In the genomic region with DNA sequence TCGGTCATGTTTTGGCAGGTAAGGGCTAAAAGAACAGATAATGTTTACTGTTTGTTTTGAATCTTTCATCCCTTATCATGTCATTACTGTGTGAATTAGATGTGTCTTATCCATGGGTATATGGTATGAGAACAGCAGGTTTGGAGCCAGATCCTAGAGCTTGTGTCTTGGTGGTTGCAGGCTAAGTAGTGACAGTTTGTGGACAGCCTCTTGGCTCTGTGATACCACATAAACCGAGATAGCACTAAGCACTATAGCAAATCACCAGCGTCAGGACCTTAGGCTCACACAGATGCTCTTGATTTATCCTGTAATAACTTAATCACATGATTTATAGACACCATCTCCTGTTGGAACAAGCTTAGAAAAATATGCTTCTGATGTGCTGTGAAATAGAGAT, we compare ENCODE assay signal across 26 mouse cellular contexts.
"Had no signal": no experiment of that assay in that cellular context is flagged by ENCODE, and none has a peak within 500 bp of the region (broad histone marks: within the 10 kb centered on the region; RNA-seq: fewer than 3 reads in every experiment).

No protein-coding gene starts in this region.

- H3K9me3 ChIP-seq: embryonic facial prominence, embryonic 10.5 days; embryonic facial prominence, embryonic 12.5 days; embryonic facial prominence, embryonic 13.5 days; embryonic facial prominence, embryonic 15.5 days; forebrain, embryonic 10.5 days; forebrain, embryonic 12.5 days; forebrain, embryonic 13.5 days; forebrain, embryonic 15.5 days had no signal

- ATAC-seq: forebrain, embryonic 14.5 days; forebrain, embryonic 15.5 days had no signal

- H3K4me1 ChIP-seq: embryonic facial prominence, embryonic 12.5 days; embryonic facial prominence, embryonic 15.5 days; forebrain, embryonic 13.5 days; forebrain, embryonic 15.5 days had no signal

- H3K36me3 ChIP-seq: embryonic facial prominence, embryonic 10.5 days; embryonic facial prominence, embryonic 12.5 days; embryonic facial prominence, embryonic 13.5 days; embryonic facial prominence, embryonic 15.5 days; forebrain, embryonic 10.5 days; forebrain, embryonic 12.5 days; forebrain, embryonic 15.5 days had no signal

- DNase-seq: cerebellum, adult 18-20 months; cerebellum, adult 2 months; cerebellum, adult 8-10 months; cerebellum, adult 9-10 months; cerebellum, adult 9-11 months; cerebellum, postnatal 25 days; cerebellum, postnatal 36 days; embryo, embryonic 11 days; forebrain, postnatal 0 days; gastrocnemius, adult 2 months; gastrocnemius, postnatal 10 days; gastrocnemius, postnatal 14 days; gastrocnemius, postnatal 25 days; gastrocnemius, postnatal 36 days; heart, adult 11 months; heart, adult 18-20 months had no signal

- H3K27ac ChIP-seq: embryonic facial prominence, embryonic 10.5 days; embryonic facial prominence, embryonic 12.5 days; embryonic facial prominence, embryonic 13.5 days; embryonic facial prominence, embryonic 15.5 days; forebrain, embryonic 10.5 days; forebrain, embryonic 12.5 days; forebrain, embryonic 13.5 days; forebrain, embryonic 15.5 days; gastrocnemius, adult 2 months had no signal

- H3K27me3 ChIP-seq: embryonic facial prominence, embryonic 12.5 days; embryonic facial prominence, embryonic 13.5 days; embryonic facial prominence, embryonic 15.5 days; forebrain, embryonic 12.5 days; forebrain, embryonic 13.5 days; forebrain, embryonic 15.5 days had no signal

- H3K9ac ChIP-seq: embryonic facial prominence, embryonic 12.5 days; embryonic facial prominence, embryonic 13.5 days; embryonic facial prominence, embryonic 15.5 days; forebrain, embryonic 12.5 days; forebrain, embryonic 13.5 days; forebrain, embryonic 15.5 days; forebrain, postnatal 0 days had no signal

- H3K4me3 ChIP-seq: embryonic facial prominence, embryonic 10.5 days; embryonic facial prominence, embryonic 12.5 days; embryonic facial prominence, embryonic 13.5 days; embryonic facial prominence, embryonic 15.5 days; erythroblast, embryonic 14.5 days; forebrain, embryonic 10.5 days; forebrain, embryonic 12.5 days; forebrain, embryonic 13.5 days; forebrain, embryonic 15.5 days; gastrocnemius, adult 2 months had no signal

- H3K4me2 ChIP-seq: embryonic facial prominence, embryonic 12.5 days; embryonic facial prominence, embryonic 13.5 days; embryonic facial prominence, embryonic 15.5 days; forebrain, embryonic 12.5 days; forebrain, embryonic 13.5 days; forebrain, embryonic 15.5 days had no signal
